Mouse (Mus musculus): Measurements from ENCODE around the gene Rasa2. TPM values are rescaled to one million over a fixed set of nuclear protein-coding genes. Genes with fewer than 3 reads are reported as not detected.
"Not testable (repeated sequence)": the region's sequence is repeated elsewhere in the genome, so short reads cannot be mapped to it uniquely, and the experiment has no call there.

Gene Rasa2
- 1.2 TPM for polyA plus RNA-seq (2012; fragmentation: generic; extraction: Trizol)

GRCm38 (mm10) chr9:96631389-96632072, at the start of gene Rasa2:
Gene Rasa2 (minus strand): TSS chr9:96631617.
- TF ChIP-seq POLR2AphosphoS2 (IDR thresholded peaks at IDR 0.05; ENCODE audit: insufficient read length, low read depth) (peak; percentile 84), POLR2A (IDR thresholded peaks at IDR 0.05; ENCODE audit: insufficient read length, low read depth) (peak; percentile 95), REST (IDR thresholded peaks at IDR 0.05; ENCODE audit: insufficient read depth, insufficient read length) (no peak), MYOD1 (IDR thresholded peaks at IDR 0.05; ENCODE audit: control insufficient read depth in 1 of 3, insufficient read length in 2 of 3, low read depth in 2 of 3) (peak in 1 of 3 experiments; percentile 25), USF1 (IDR thresholded peaks at IDR 0.05; ENCODE audit: low read depth) (no peak), MYOG (IDR thresholded peaks at IDR 0.05; ENCODE audit: control insufficient read depth in 1 of 3, insufficient read depth in 1 of 3, insufficient read length in 2 of 3, low read depth in 2 of 3) (peak in 1 of 3 experiments; percentile 30)
- H3ac ChIP-seq (ENCODE audit: control insufficient read depth, insufficient read length) = peak within 1 kb of the TSS; percentile 96

GRCm38 (mm10) chr9:96678611-96679010, 47.2 kb upstream of the Rasa2 start:
- Histone ChIP-seq H3ac (ENCODE audit: control insufficient read depth, insufficient read length) (no peak overlapping the region), H3K4me2 (ENCODE audit: low read depth) (no peak overlapping the region), H3K4me3 (no peak overlapping the region), H3K27me3 (ENCODE audit: control insufficient read depth, insufficient read depth, insufficient read length) (no peaks in the 10 kb centered on the region), H3K79me2 (ENCODE audit: control insufficient read depth, insufficient read depth) (no peaks in the 10 kb centered on the region), H3K36me3 (ENCODE audit: control insufficient read depth, insufficient read depth) (peaks cover 11% of the 10 kb centered on the region)
- TF ChIP-seq TCF12 (IDR thresholded peaks at IDR 0.05; ENCODE audit: insufficient read depth, poor library complexity, severe bottlenecking) (no peak), MYOG (IDR thresholded peaks at IDR 0.05; ENCODE audit: control insufficient read depth in 1 of 3, insufficient read depth in 1 of 3, insufficient read length in 2 of 3, low read depth in 2 of 3) (no peak), MYOD1 (IDR thresholded peaks at IDR 0.05; ENCODE audit: control insufficient read depth in 1 of 3, insufficient read length in 2 of 3, low read depth in 2 of 3) (no peak), POLR2A (IDR thresholded peaks at IDR 0.05; ENCODE audit: insufficient read length, low read depth) (no peak)

More at GRCm38 (mm10) chr9:96631389-96632072, at the start of gene Rasa2:
- H3K27me3 ChIP-seq (ENCODE audit: control insufficient read depth, insufficient read depth, insufficient read length) = no peaks in the 10 kb centered on the region
- H3K36me3 ChIP-seq (ENCODE audit: control insufficient read depth, insufficient read depth) = no peaks in the 10 kb centered on the region
- H3K79me2 ChIP-seq (ENCODE audit: control insufficient read depth, insufficient read depth) = peaks cover 22% of the 10 kb centered on the region
- H3K4me2 ChIP-seq (ENCODE audit: low read depth) = peak within 1 kb of the TSS; percentile 86
- peak within 1 kb of the TSS; percentile 26 for H3K4me3 ChIP-seq

DNA sequence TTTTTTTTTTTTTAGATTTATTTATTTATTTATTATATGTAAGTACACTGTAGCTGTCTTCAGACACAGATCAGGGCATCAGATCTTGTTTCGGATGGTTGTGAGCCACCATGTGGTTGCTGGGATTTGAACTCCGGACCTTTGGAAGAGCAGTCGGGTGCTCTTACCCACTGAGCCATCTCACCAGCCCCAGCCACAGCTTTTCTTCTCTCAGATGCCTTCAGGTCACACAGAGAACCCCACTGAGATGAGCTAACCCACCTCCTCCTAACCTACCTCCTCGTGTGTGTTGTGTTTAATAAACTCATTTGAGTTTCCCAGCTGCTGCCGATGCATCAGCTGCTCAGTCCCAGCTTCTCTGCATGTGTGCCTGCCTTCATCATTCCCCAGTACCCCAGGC, 46.3 kb upstream of the Rasa2 start:
- H3K36me3 ChIP-seq (ENCODE audit: control insufficient read depth, insufficient read depth); H3K79me2 ChIP-seq (ENCODE audit: control insufficient read depth, insufficient read depth); H3ac ChIP-seq (ENCODE audit: control insufficient read depth, insufficient read length); H3K4me2 ChIP-seq (ENCODE audit: low read depth); H3K4me3 ChIP-seq; H3K27me3 ChIP-seq (ENCODE audit: control insufficient read depth, insufficient read depth, insufficient read length): not testable (repeated sequence)

- TF ChIP-seq USF1 (IDR thresholded peaks at IDR 0.05; ENCODE audit: low read depth) = no peak
- no peak for TF ChIP-seq POLR2A (IDR thresholded peaks at IDR 0.05; ENCODE audit: insufficient read length, low read depth)
- no peak for TF ChIP-seq SRF (IDR thresholded peaks at IDR 0.05; ENCODE audit: control insufficient read depth, insufficient read length, low read depth)
- no peak for TF ChIP-seq MAX (IDR thresholded peaks at IDR 0.05; ENCODE audit: low read depth)
- TF ChIP-seq E2F4 (IDR thresholded peaks at IDR 0.05; ENCODE audit: insufficient read depth) = no peak
- TF ChIP-seq TCF3 (IDR thresholded peaks at IDR 0.05; ENCODE audit: insufficient read length, low read depth) = no peak
- no peak for TF ChIP-seq POLR2AphosphoS2 (IDR thresholded peaks at IDR 0.05; ENCODE audit: insufficient read length, low read depth)
- no peak for TF ChIP-seq TCF12 (IDR thresholded peaks at IDR 0.05; ENCODE audit: insufficient read depth, poor library complexity, severe bottlenecking)
- no peak for TF ChIP-seq REST (IDR thresholded peaks at IDR 0.05; ENCODE audit: insufficient read depth, insufficient read length)
- no peak for TF ChIP-seq MYOD1 (IDR thresholded peaks at IDR 0.05; ENCODE audit: control insufficient read depth in 1 of 3, insufficient read length in 2 of 3, low read depth in 2 of 3)
- no peak for TF ChIP-seq CEBPB (IDR thresholded peaks at IDR 0.05; ENCODE audit: insufficient read depth, poor library complexity, severe bottlenecking)
- no peak for TF ChIP-seq MYOG (IDR thresholded peaks at IDR 0.05; ENCODE audit: control insufficient read depth in 1 of 3, insufficient read depth in 1 of 3, insufficient read length in 2 of 3, low read depth in 2 of 3)
- H3K4me2 ChIP-seq (ENCODE audit: low read depth) = no peak overlapping the region
- H3ac ChIP-seq (ENCODE audit: control insufficient read depth, insufficient read length) = no peak overlapping the region
- H3K4me3 ChIP-seq = no peak overlapping the region
- H3K79me2 ChIP-seq (ENCODE audit: control insufficient read depth, insufficient read depth) = no peaks in the 10 kb centered on the region
- no peaks in the 10 kb centered on the region for H3K27me3 ChIP-seq (ENCODE audit: control insufficient read depth, insufficient read depth, insufficient read length)
- H3K36me3 ChIP-seq (ENCODE audit: control insufficient read depth, insufficient read depth) = peaks cover under 1% of the 10 kb centered on the region
These were observed 45.3 kb upstream of the Rasa2 start for GRCm38 (mm10) chr9:96676671-96677070.

DNA sequence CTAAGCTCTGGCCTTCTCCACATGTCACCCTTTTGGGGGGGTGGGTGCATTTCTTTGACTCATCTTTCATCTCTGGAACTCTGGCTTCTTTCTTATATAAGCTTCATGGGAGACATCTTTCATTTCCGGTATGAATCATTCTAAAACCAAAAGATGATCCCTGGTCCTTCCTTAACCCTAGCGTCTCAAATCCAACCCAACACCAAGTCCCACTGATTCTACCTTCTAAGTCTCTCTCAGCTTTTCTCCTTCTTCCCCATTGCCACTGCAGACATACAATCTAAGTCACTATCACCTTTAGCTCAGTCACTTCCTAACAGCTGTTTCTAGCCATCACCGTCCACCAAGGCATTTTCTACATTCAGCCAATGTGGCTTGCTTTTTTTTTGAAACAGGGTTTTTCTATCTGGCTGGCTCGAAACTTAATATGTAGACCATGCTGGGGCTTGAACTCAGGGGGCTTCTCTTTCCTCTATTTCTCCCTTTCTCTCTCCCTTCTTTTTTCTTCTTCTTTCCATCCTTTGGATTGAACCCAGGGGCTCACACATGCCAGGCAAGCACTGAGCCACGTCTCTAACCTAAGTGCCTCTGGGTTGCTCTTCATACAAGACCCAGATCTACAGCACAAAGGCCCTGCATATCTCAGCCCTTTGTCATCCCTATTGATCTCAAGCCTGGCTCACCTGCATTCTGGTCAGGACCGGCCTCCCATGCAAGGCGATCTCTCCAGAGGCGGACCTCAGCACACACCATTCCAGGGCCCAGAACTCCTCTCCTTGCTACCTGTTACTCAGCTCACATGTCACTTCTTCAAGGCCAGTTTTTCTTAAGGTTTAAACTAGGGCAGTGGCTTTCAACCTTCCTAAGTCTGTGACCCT, 44.6 kb upstream of the Rasa2 start:
- Histone ChIP-seq H3K36me3 (ENCODE audit: control insufficient read depth, insufficient read depth) (no peaks in the 10 kb centered on the region), H3K27me3 (ENCODE audit: control insufficient read depth, insufficient read depth, insufficient read length) (no peaks in the 10 kb centered on the region), H3K4me3 (no peak overlapping the region), H3K79me2 (ENCODE audit: control insufficient read depth, insufficient read depth) (no peaks in the 10 kb centered on the region), H3K4me2 (ENCODE audit: low read depth) (peak overlapping the region; percentile 24), H3ac (ENCODE audit: control insufficient read depth, insufficient read length) (no peak overlapping the region)
- TF ChIP-seq MYOD1 (IDR thresholded peaks at IDR 0.05; ENCODE audit: control insufficient read depth in 1 of 3, insufficient read length in 2 of 3, low read depth in 2 of 3) (no peak), POLR2AphosphoS2 (IDR thresholded peaks at IDR 0.05; ENCODE audit: insufficient read length, low read depth) (no peak), MAX (IDR thresholded peaks at IDR 0.05; ENCODE audit: low read depth) (no peak), TCF3 (IDR thresholded peaks at IDR 0.05; ENCODE audit: insufficient read length, low read depth) (no peak), E2F4 (IDR thresholded peaks at IDR 0.05; ENCODE audit: insufficient read depth) (no peak), CEBPB (IDR thresholded peaks at IDR 0.05; ENCODE audit: insufficient read depth, poor library complexity, severe bottlenecking) (no peak), REST (IDR thresholded peaks at IDR 0.05; ENCODE audit: insufficient read depth, insufficient read length) (no peak), SRF (IDR thresholded peaks at IDR 0.05; ENCODE audit: control insufficient read depth, insufficient read length, low read depth) (no peak), MYOG (IDR thresholded peaks at IDR 0.05; ENCODE audit: control insufficient read depth in 1 of 3, insufficient read depth in 1 of 3, insufficient read length in 2 of 3, low read depth in 2 of 3) (no peak)
